In genomic region chr5:28412006-28412685, GRCm38 (mm10) we compare ENCODE assay signal across 16 mouse cellular contexts. TPM values are rescaled to one million over a fixed set of nuclear protein-coding genes. Genes with fewer than 3 reads are reported as not detected.
A peak's percentile ranks its signal among the peaks of the same experiment; 100 is the strongest.
DNase-seq lines count a peak whose midpoint lies in the region; ATAC-seq and TF ChIP-seq lines count a peak whose summit lies in the region.
"Had no signal": no experiment of that assay in that cellular context is flagged by ENCODE, and none has a peak within 500 bp of the region (broad histone marks: within the 10 kb centered on the region; RNA-seq: fewer than 3 reads in every experiment).

No protein-coding gene starts in this region.

- H3K4me1 ChIP-seq in lung, adult 2 months (ENCODE audit: control insufficient read depth, insufficient read depth, low read length): no peaks in the 10 kb centered on the region
- H3K4me1 ChIP-seq in stomach, postnatal 0 days (replicated peaks; ENCODE audit: control insufficient read depth, insufficient read depth): 0 out of 2 replicates have a peak, but pooled peaks cover 2% of the 10 kb centered on the region
- no peaks in the 10 kb centered on the region for H3K4me1 ChIP-seq in forebrain, embryonic 13.5 days
- no peaks in the 10 kb centered on the region for H3K4me1 ChIP-seq in hindbrain, embryonic 11.5 days (replicated peaks; ENCODE audit: control insufficient read depth, insufficient read depth, low read length)
- H3K4me1 ChIP-seq: heart, embryonic 13.5 days; limb, embryonic 13.5 days; lung, embryonic 15.5 days had no signal

- intact Hi-C loops in gastrocnemius, adult 2 months (cut with DNase I): no loop called here
- intact Hi-C loops in gastrocnemius, postnatal 36 days (cut with DNase I): no loop called here

- peak; percentile 35 for DNase-seq in gastrocnemius, adult 2 months
- no peak for DNase-seq in gastrocnemius, postnatal 36 days
- peak; percentile 34 for DNase-seq in lung, postnatal 14 days
- DNase-seq in lung, adult 2 months: no peak
- peak; percentile 78 for DNase-seq in adrenal gland, postnatal 14 days
- DNase-seq in stomach, postnatal 0 days (ENCODE audit: low spot score): peak; percentile 47
- no peak for DNase-seq in hindbrain, embryonic 11.5 days (ENCODE audit: low spot score)
- DNase-seq: right cerebral cortex, postnatal 4 days; thymus, postnatal 25 days had no signal

- H3K9me3 ChIP-seq in stomach, postnatal 0 days (ENCODE audit: control insufficient read depth, low read length): no peaks in the 10 kb centered on the region
- H3K9me3 ChIP-seq in forebrain, embryonic 13.5 days (replicated peaks): no peaks in the 10 kb centered on the region
- no peaks in the 10 kb centered on the region for H3K9me3 ChIP-seq in hindbrain, embryonic 11.5 days (ENCODE audit: control insufficient read depth, low read length)
- H3K9me3 ChIP-seq: heart, embryonic 13.5 days; limb, embryonic 13.5 days; lung, embryonic 15.5 days had no signal

- peak; percentile 38; the same call in 1 of the 2 replicates for ATAC-seq in stomach, postnatal 0 days (ENCODE audit: low FRiP score, low TSS enrichment)
- ATAC-seq in forebrain, embryonic 13.5 days: no peak
- no peak for ATAC-seq in hindbrain, embryonic 11.5 days (ENCODE audit: low FRiP score)
- ATAC-seq: hindbrain, embryonic 16.5 days had no signal

- H3K4me2 ChIP-seq in stomach, postnatal 0 days (replicated peaks; ENCODE audit: low read depth): no peak overlapping the region
- no peak overlapping the region for H3K4me2 ChIP-seq in forebrain, embryonic 13.5 days
- H3K4me2 ChIP-seq in hindbrain, embryonic 11.5 days (replicated peaks; ENCODE audit: low read depth, low read length): no peak overlapping the region
- H3K4me2 ChIP-seq: heart, embryonic 13.5 days; limb, embryonic 13.5 days; lung, embryonic 15.5 days; midbrain, embryonic 11.5 days had no signal

- no peak for TF ChIP-seq CTCF in gastrocnemius, adult 2 months (IDR thresholded peaks at IDR 0.05)
- TF ChIP-seq CTCF in lung, adult 2 months (IDR thresholded peaks at IDR 0.05; ENCODE audit: insufficient read depth, low read length): no peak
- no peak for TF ChIP-seq CTCF in stomach, postnatal 0 days (IDR thresholded peaks at IDR 0.05; ENCODE audit: low read depth)

- no peak for TF ChIP-seq POLR2A in lung, adult 2 months (IDR thresholded peaks at IDR 0.05; ENCODE audit: borderline replicate concordance, extremely low read depth, low read depth, low read length)

- TF ChIP-seq EP300 in stomach, postnatal 0 days (optimal IDR thresholded peaks at IDR 0.05): no peak

- H3K27ac ChIP-seq in gastrocnemius, adult 2 months: no peak overlapping the region
- peak overlapping the region; percentile 59 for H3K27ac ChIP-seq in stomach, postnatal 0 days (replicated peaks)
- no peak overlapping the region for H3K27ac ChIP-seq in forebrain, embryonic 13.5 days
- H3K27ac ChIP-seq in hindbrain, embryonic 11.5 days (ENCODE audit: low read depth, low read length): no peak overlapping the region
- H3K27ac ChIP-seq: heart, embryonic 13.5 days; limb, embryonic 13.5 days; lung, embryonic 15.5 days had no signal

- 51% methylated on average over 2 of the region's 2 CpGs for WGBS in lung, adult 2 months
- 39% methylated on average over 2 of the region's 2 CpGs for WGBS in stomach, postnatal 0 days
- 94% methylated on average over 2 of the region's 2 CpGs for WGBS in forebrain, embryonic 13.5 days
- WGBS in hindbrain, embryonic 11.5 days: 91% methylated on average over 2 of the region's 2 CpGs

- no peak overlapping the region for H3K9ac ChIP-seq in stomach, postnatal 0 days (ENCODE audit: low read length)
- no peak overlapping the region for H3K9ac ChIP-seq in forebrain, embryonic 13.5 days
- no peak overlapping the region for H3K9ac ChIP-seq in hindbrain, embryonic 11.5 days (ENCODE audit: low read depth, low read length)
- H3K9ac ChIP-seq: heart, embryonic 13.5 days; limb, embryonic 13.5 days; lung, embryonic 15.5 days had no signal

- peaks cover 27% of the 10 kb centered on the region; the same call in 1 of the 2 replicates for H3K36me3 ChIP-seq in stomach, postnatal 0 days (ENCODE audit: control insufficient read depth, insufficient read depth, low read length)
- H3K36me3 ChIP-seq in forebrain, embryonic 13.5 days (ENCODE audit: poor library complexity, severe bottlenecking): peaks cover 92% of the 10 kb centered on the region
- H3K36me3 ChIP-seq in hindbrain, embryonic 11.5 days (ENCODE audit: control insufficient read depth, insufficient read depth, low read length): peaks cover 7% of the 10 kb centered on the region

- H3K27me3 ChIP-seq in stomach, postnatal 0 days (ENCODE audit: control insufficient read depth, insufficient read depth, low read length): no peaks in the 10 kb centered on the region
- no peaks in the 10 kb centered on the region for H3K27me3 ChIP-seq in forebrain, embryonic 13.5 days
- H3K27me3 ChIP-seq in hindbrain, embryonic 11.5 days (ENCODE audit: control insufficient read depth, insufficient read depth, low read length): no peaks in the 10 kb centered on the region
- H3K27me3 ChIP-seq: heart, embryonic 13.5 days; limb, embryonic 13.5 days; lung, embryonic 15.5 days had no signal

- no peak overlapping the region for H3K4me3 ChIP-seq in gastrocnemius, adult 2 months
- H3K4me3 ChIP-seq in lung, adult 2 months (replicated peaks; ENCODE audit: extremely low read depth, low read depth, low read length): no peak overlapping the region
- H3K4me3 ChIP-seq in stomach, postnatal 0 days (ENCODE audit: low read depth, low read length): no peak overlapping the region
- H3K4me3 ChIP-seq in forebrain, embryonic 13.5 days: no peak overlapping the region
- H3K4me3 ChIP-seq in hindbrain, embryonic 11.5 days (ENCODE audit: low read depth, low read length): no peak overlapping the region
- H3K4me3 ChIP-seq: heart, embryonic 13.5 days; limb, embryonic 13.5 days; lung, embryonic 15.5 days; myocyte had no signal

RNA-seq across cellular contexts. Expression of gene Shh, which starts 54.9 kb away (rescaled TPM):
- not detected for total RNA-seq in gastrocnemius, adult 2 months (2021)
- total RNA-seq in gastrocnemius, postnatal 36 days (2021): not detected
- polyA plus RNA-seq in lung, adult 2 months (2012; rRNA removed): 7.7 and 11.9 TPM in 2 replicates
- total RNA-seq in adrenal gland, postnatal 14 days (2021): 15.5 and 19.7 TPM in 2 replicates
- polyA plus RNA-seq in stomach, postnatal 0 days (2015; fragmentation: Nextera tagmentation; extraction: Ambion mirVana): 4.6 and 5.5 TPM in 2 replicates
- polyA plus RNA-seq in forebrain, embryonic 13.5 days (2015; fragmentation: Nextera tagmentation; extraction: Ambion mirVana): 0.94 and 1.2 TPM in 2 replicates
- polyA plus RNA-seq in hindbrain, embryonic 11.5 days (2014; fragmentation: Nextera tagmentation; extraction: Ambion mirVana): 1.6 and 2.7 TPM in 2 replicates
- polyA plus RNA-seq: limb, embryonic 13.5 days; myocyte had no signal

Comparison
In these comparisons a context has a peak if more than half of its experiments do, and no peak if none do; other contexts are left out.
1. DNase-seq: peak in gastrocnemius, adult 2 months (single experiment), lung, postnatal 14 days (single experiment), adrenal gland, postnatal 14 days (single experiment) and stomach, postnatal 0 days (single experiment); none in gastrocnemius, postnatal 36 days (0 of 2), lung, adult 2 months (single experiment) and hindbrain, embryonic 11.5 days (single experiment).